Mouse (Mus musculus): ENCODE data around the gene Gpc6. TPM values are rescaled to one million over a fixed set of nuclear protein-coding genes. Genes with fewer than 3 reads are reported as not detected.

Gene Gpc6
- not detected in 2 replicates for total RNA-seq (2023)

GRCm38 (mm10) chr14:116924876-116925601 lies at the start of gene Gpc6:
Gpc6 (plus strand) TSS chr14:116925315.

